Mouse (Mus musculus): ENCODE measurements at regions not wholly inside any gene's neighbourhood (a gene's known extent, or its start where the extent isn't known, plus 50 kb on each side); places are given as distances from the start of the nearest gene placed in this dataset.

- H3K4me1 ChIP-seq (ENCODE audit: control insufficient read depth, insufficient read depth, low read length), result peaks cover 3% of the 10 kb centered on the region; the same call in 1 of the 2 replicates
- H3K36me3 ChIP-seq (ENCODE audit: control insufficient read depth, insufficient read depth, low read length), result no peaks in the 10 kb centered on the region
- DNase-seq (ENCODE audit: low spot score, missing footprints), result no peak
- WGBS, result 66% methylated on average over 4 of the region's 4 CpGs
- H3K4me3 ChIP-seq (ENCODE audit: low read depth, low read length), result no peak overlapping the region
- no peak overlapping the region for H3K9ac ChIP-seq (ENCODE audit: low read length)
- no peaks in the 10 kb centered on the region for H3K27me3 ChIP-seq (ENCODE audit: control insufficient read depth, insufficient read depth, low read length)
- H3K4me2 ChIP-seq, result no peak overlapping the region
- no peak for ATAC-seq (ENCODE audit: low FRiP score)
- no peak overlapping the region for H3K27ac ChIP-seq (ENCODE audit: low read depth, low read length)
- no peaks in the 10 kb centered on the region for H3K9me3 ChIP-seq (ENCODE audit: control insufficient read depth, low read length)
These were observed 797.4 kb upstream of the Impad1 start for GRCm38 (mm10) chr4:5590531-5590930.

GRCm38 (mm10) chr4:5587465-5587864, 794.3 kb upstream of the Impad1 start:
- peaks cover 3% of the 10 kb centered on the region; the same call in 1 of the 2 replicates for H3K4me1 ChIP-seq (ENCODE audit: control insufficient read depth, insufficient read depth, low read length)
- ATAC-seq (ENCODE audit: low FRiP score) (no peak), DNase-seq (ENCODE audit: low spot score, missing footprints) (no peak)
- 91% methylated on average over 4 of the region's 4 CpGs for WGBS
- no peak overlapping the region for H3K4me2 ChIP-seq
- no peak overlapping the region for H3K9ac ChIP-seq (ENCODE audit: low read length)
- no peak overlapping the region for H3K4me3 ChIP-seq (ENCODE audit: low read depth, low read length)
- no peaks in the 10 kb centered on the region for H3K27me3 ChIP-seq (ENCODE audit: control insufficient read depth, insufficient read depth, low read length)
- no peak overlapping the region for H3K27ac ChIP-seq (ENCODE audit: low read depth, low read length)
- H3K36me3 ChIP-seq (ENCODE audit: control insufficient read depth, insufficient read depth, low read length), result no peaks in the 10 kb centered on the region
- no peaks in the 10 kb centered on the region for H3K9me3 ChIP-seq (ENCODE audit: control insufficient read depth, low read length)

- 80% methylated on average over 4 of the region's 4 CpGs for WGBS
These were observed 792.0 kb upstream of the Impad1 start for GRCm38 (mm10) chr4:5585205-5585604.

GRCm38 (mm10) chr4:5583989-5584677, 791.0 kb upstream of the Impad1 start:
- ATAC-seq (ENCODE audit: low FRiP score), result no peak
- no peak overlapping the region for H3K9ac ChIP-seq (ENCODE audit: low read length)
- no peak overlapping the region for H3K4me3 ChIP-seq (ENCODE audit: low read depth, low read length)
- no peaks in the 10 kb centered on the region for H3K9me3 ChIP-seq (ENCODE audit: control insufficient read depth, low read length)
- no peaks in the 10 kb centered on the region for H3K27me3 ChIP-seq (ENCODE audit: control insufficient read depth, insufficient read depth, low read length)
- peaks cover 3% of the 10 kb centered on the region; the same call in 1 of the 2 replicates for H3K4me1 ChIP-seq (ENCODE audit: control insufficient read depth, insufficient read depth, low read length)
- H3K4me2 ChIP-seq, result no peak overlapping the region
- 71% methylated on average over 6 of the region's 6 CpGs for WGBS
- no peaks in the 10 kb centered on the region for H3K36me3 ChIP-seq (ENCODE audit: control insufficient read depth, insufficient read depth, low read length)
- H3K27ac ChIP-seq (ENCODE audit: low read depth, low read length), result no peak overlapping the region
- no peak for DNase-seq (ENCODE audit: low spot score, missing footprints)

More at GRCm38 (mm10) chr4:5585205-5585604, 792.0 kb upstream of the Impad1 start:
- ATAC-seq (ENCODE audit: low FRiP score), result no peak
- peaks cover 3% of the 10 kb centered on the region; the same call in 1 of the 2 replicates for H3K4me1 ChIP-seq (ENCODE audit: control insufficient read depth, insufficient read depth, low read length)
- no peaks in the 10 kb centered on the region for H3K36me3 ChIP-seq (ENCODE audit: control insufficient read depth, insufficient read depth, low read length)
- H3K9ac ChIP-seq (ENCODE audit: low read length), result no peak overlapping the region
- no peak overlapping the region for H3K4me2 ChIP-seq
- H3K4me3 ChIP-seq (ENCODE audit: low read depth, low read length), result no peak overlapping the region
- no peaks in the 10 kb centered on the region for H3K9me3 ChIP-seq (ENCODE audit: control insufficient read depth, low read length)
- no peak for DNase-seq (ENCODE audit: low spot score, missing footprints)
- H3K27ac ChIP-seq (ENCODE audit: low read depth, low read length), result no peak overlapping the region
- H3K27me3 ChIP-seq (ENCODE audit: control insufficient read depth, insufficient read depth, low read length), result no peaks in the 10 kb centered on the region

GRCm38 (mm10) chr4:5568076-5568475, 774.9 kb upstream of the Impad1 start:
- Histone ChIP-seq H3K27ac (ENCODE audit: low read depth, low read length) (no peak overlapping the region), H3K4me3 (ENCODE audit: low read depth, low read length) (no peak overlapping the region), H3K36me3 (ENCODE audit: control insufficient read depth, insufficient read depth, low read length) (no peaks in the 10 kb centered on the region), H3K4me1 (ENCODE audit: control insufficient read depth, insufficient read depth, low read length) (no peaks in the 10 kb centered on the region), H3K27me3 (ENCODE audit: control insufficient read depth, insufficient read depth, low read length) (no peaks in the 10 kb centered on the region), H3K9ac (ENCODE audit: low read length) (no peak overlapping the region), H3K4me2 (no peak overlapping the region), H3K9me3 (ENCODE audit: control insufficient read depth, low read length) (no peaks in the 10 kb centered on the region)
- DNase-seq (ENCODE audit: low spot score, missing footprints), result no peak
- no peak for ATAC-seq (ENCODE audit: low FRiP score)

- H3K27me3 ChIP-seq (ENCODE audit: control insufficient read depth, insufficient read depth, low read length), result no peaks in the 10 kb centered on the region
- no peak overlapping the region for H3K27ac ChIP-seq (ENCODE audit: low read depth, low read length)
- H3K9ac ChIP-seq (ENCODE audit: low read length), result no peak overlapping the region
- H3K4me2 ChIP-seq, result no peak overlapping the region
- ATAC-seq (ENCODE audit: low FRiP score), result no peak
- DNase-seq (ENCODE audit: low spot score, missing footprints), result no peak
- no peaks in the 10 kb centered on the region for H3K36me3 ChIP-seq (ENCODE audit: control insufficient read depth, insufficient read depth, low read length)
- no peaks in the 10 kb centered on the region for H3K4me1 ChIP-seq (ENCODE audit: control insufficient read depth, insufficient read depth, low read length)
- H3K9me3 ChIP-seq (ENCODE audit: control insufficient read depth, low read length), result no peaks in the 10 kb centered on the region
- 79% methylated on average over 3 of the region's 3 CpGs for WGBS
- H3K4me3 ChIP-seq (ENCODE audit: low read depth, low read length), result no peak overlapping the region
These were observed 767.0 kb upstream of the Impad1 start for GRCm38 (mm10) chr4:5560001-5560657.

- Histone ChIP-seq H3K36me3 (ENCODE audit: control insufficient read depth, insufficient read depth, low read length) (no peaks in the 10 kb centered on the region), H3K4me1 (ENCODE audit: control insufficient read depth, insufficient read depth, low read length) (no peaks in the 10 kb centered on the region), H3K9ac (ENCODE audit: low read length) (no peak overlapping the region), H3K4me2 (no peak overlapping the region), H3K4me3 (ENCODE audit: low read depth, low read length) (no peak overlapping the region), H3K9me3 (ENCODE audit: control insufficient read depth, low read length) (no peaks in the 10 kb centered on the region), H3K27me3 (ENCODE audit: control insufficient read depth, insufficient read depth, low read length) (no peaks in the 10 kb centered on the region), H3K27ac (ENCODE audit: low read depth, low read length) (no peak overlapping the region)
- no peak for ATAC-seq (ENCODE audit: low FRiP score)
- DNase-seq (ENCODE audit: low spot score, missing footprints), result no peak
- WGBS, result 92% methylated on average over 3 of the region's 3 CpGs
These were observed 747.0 kb upstream of the Impad1 start for GRCm38 (mm10) chr4:5540155-5540554.

GRCm38 (mm10) chr4:5530416-5530815, 737.3 kb upstream of the Impad1 start:
- no peak overlapping the region for H3K4me2 ChIP-seq
- no peak for DNase-seq (ENCODE audit: low spot score, missing footprints)
- H3K27ac ChIP-seq (ENCODE audit: low read depth, low read length), result no peak overlapping the region
- no peak overlapping the region for H3K9ac ChIP-seq (ENCODE audit: low read length)
- no peak overlapping the region for H3K4me3 ChIP-seq (ENCODE audit: low read depth, low read length)
- no peak for ATAC-seq (ENCODE audit: low FRiP score)
- H3K36me3 ChIP-seq (ENCODE audit: control insufficient read depth, insufficient read depth, low read length), result no peaks in the 10 kb centered on the region
- 65% methylated on average over 4 of the region's 4 CpGs for WGBS
- H3K9me3 ChIP-seq (ENCODE audit: control insufficient read depth, low read length), result no peaks in the 10 kb centered on the region
- no peaks in the 10 kb centered on the region for H3K4me1 ChIP-seq (ENCODE audit: control insufficient read depth, insufficient read depth, low read length)
- H3K27me3 ChIP-seq (ENCODE audit: control insufficient read depth, insufficient read depth, low read length), result no peaks in the 10 kb centered on the region

- ATAC-seq (ENCODE audit: low FRiP score) (no peak), DNase-seq (ENCODE audit: low spot score, missing footprints) (no peak)
- H3K27ac ChIP-seq (ENCODE audit: low read depth, low read length), result no peak overlapping the region
- H3K4me2 ChIP-seq, result no peak overlapping the region
- no peaks in the 10 kb centered on the region for H3K27me3 ChIP-seq (ENCODE audit: control insufficient read depth, insufficient read depth, low read length)
- H3K4me1 ChIP-seq (ENCODE audit: control insufficient read depth, insufficient read depth, low read length), result no peaks in the 10 kb centered on the region
- H3K9me3 ChIP-seq (ENCODE audit: control insufficient read depth, low read length), result no peaks in the 10 kb centered on the region
- WGBS, result 90% methylated on average over 2 of the region's 2 CpGs
- no peak overlapping the region for H3K4me3 ChIP-seq (ENCODE audit: low read depth, low read length)
- no peaks in the 10 kb centered on the region for H3K36me3 ChIP-seq (ENCODE audit: control insufficient read depth, insufficient read depth, low read length)
- no peak overlapping the region for H3K9ac ChIP-seq (ENCODE audit: low read length)
These were observed 725.4 kb upstream of the Impad1 start for GRCm38 (mm10) chr4:5518522-5518921.
